Mouse (Mus musculus) limb, embryonic 13.5 days (tissue): ENCODE measurements around the gene Ccdc157. TPM values are rescaled to one million over a fixed set of nuclear protein-coding genes. Genes with fewer than 3 reads are reported as not detected.

ENCODE experiments used
- ATAC-seq: fragments of 200-750 bp; cut with Nextera tagmentation; 2 replicates; pipeline ENCODE4 v1.8.0; 2017; ENCODE audit warnings: low read depth, moderate number of reproducible peaks, moderate TSS enrichment; ENCODE audit not compliant: low FRiP score
- H3K27ac ChIP-seq: fragments of 300-500 bp; sonication (generic); 2 replicates; pipeline ENCODE4 v1.5.1; 2015; ENCODE audit warnings: inconsistent platforms, mild to moderate bottlenecking, moderate library complexity
- H3K27me3 ChIP-seq: fragments of 300-500 bp; sonication (generic); 2 replicates; pipeline ENCODE4 v1.6.1; 2015; ENCODE audit warnings: mild to moderate bottlenecking, inconsistent platforms
- H3K36me3 ChIP-seq: fragments of 300-500 bp; sonication (generic); 2 replicates; pipeline ENCODE4 v1.6.1; 2015; ENCODE audit warnings: inconsistent platforms, mild to moderate bottlenecking, moderate library complexity
- H3K4me1 ChIP-seq: fragments of 300-500 bp; sonication (generic); 2 replicates; pipeline ENCODE4 v1.6.1; 2015; ENCODE audit warnings: inconsistent platforms
- H3K4me2 ChIP-seq: fragments of 300-500 bp; sonication (generic); replicated peaks from 2 replicates; pipeline ENCODE4 v1.6.1; 2015; ENCODE audit warnings: inconsistent platforms, mild to moderate bottlenecking, moderate library complexity
- H3K4me3 ChIP-seq: fragments of 300-500 bp; sonication (generic); 2 replicates; pipeline ENCODE4 v1.5.1; 2015; ENCODE audit warnings: moderate library complexity, mild to moderate bottlenecking, inconsistent platforms
- H3K9ac ChIP-seq: fragments of 300-500 bp; sonication (generic); 2 replicates; pipeline ENCODE4 v1.6.1; 2015; ENCODE audit warnings: mild to moderate bottlenecking, inconsistent platforms
- H3K9me3 ChIP-seq: fragments of 300-500 bp; sonication (generic); 2 replicates; pipeline ENCODE4 v1.6.1; 2016; ENCODE audit warnings: inconsistent platforms
- WGBS: fragments of 180-500 bp; shearing (Covaris S2); methylation state at CpG from one replicate; pipeline ENCODE4 v1.1.7; 2015; 5-methylcytosine and 5-hydroxymethylcytosine counted together
- polyA plus RNA-seq: library from polyadenylated mRNA; unstranded; fragments of >200 nt; fragmentation: Nextera tagmentation; extraction: Ambion mirVana; gene quantifications from 2 replicates; pipeline ENCODE4 v1.2.1, GENCODE M21; 2015

Gene Ccdc157
- polyA plus RNA-seq, 1 experiment from 2014 or later: 10.3 TPM

DNA sequence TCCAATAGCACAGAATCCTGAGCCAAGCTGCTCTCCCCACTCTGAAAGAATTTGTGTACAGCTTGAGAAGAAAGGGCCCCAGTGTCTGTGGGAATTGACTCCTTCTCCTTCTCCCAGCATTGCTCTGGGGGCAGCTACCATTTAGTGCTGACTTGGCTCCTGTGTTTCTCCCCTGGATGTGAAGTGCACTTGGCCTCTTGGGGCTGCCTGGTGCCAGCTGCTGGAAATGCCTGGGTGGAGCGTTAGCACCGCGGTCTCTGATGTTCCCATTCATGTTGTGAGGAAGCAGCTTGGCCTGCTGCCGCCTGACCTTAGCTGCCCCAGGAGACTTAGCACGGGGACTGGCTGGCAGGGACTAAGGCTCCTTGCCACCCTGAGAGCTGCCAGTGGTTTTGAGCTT is 14.5 kb upstream of the Ccdc157 start:
- WGBS: 81% methylated on average over 5 of the region's 5 CpGs
- no peak overlapping the region for H3K4me3 ChIP-seq
- no peak overlapping the region for H3K9ac ChIP-seq
- no peaks in the 10 kb centered on the region for H3K4me1 ChIP-seq
- no peaks in the 10 kb centered on the region for H3K9me3 ChIP-seq
- H3K4me2 ChIP-seq: no peak overlapping the region
- ATAC-seq: no peak
- no peaks in the 10 kb centered on the region for H3K27me3 ChIP-seq
- H3K36me3 ChIP-seq: peaks cover 100% of the 10 kb centered on the region
- no peak overlapping the region for H3K27ac ChIP-seq

GRCm38 (mm10) chr11:4166467-4167090 is 6.5 kb upstream of the Ccdc157 start:
- H3K27ac ChIP-seq: no peak overlapping the region

GRCm38 (mm10) chr11:4164701-4165100 is 4.6 kb upstream of the Ccdc157 start:
- peaks cover 86% of the 10 kb centered on the region for H3K36me3 ChIP-seq
- no peaks in the 10 kb centered on the region for H3K9me3 ChIP-seq
- H3K27me3 ChIP-seq: no peaks in the 10 kb centered on the region
- no peak for ATAC-seq
- H3K4me3 ChIP-seq: no peak overlapping the region
- peaks cover 36% of the 10 kb centered on the region for H3K4me1 ChIP-seq
- 71% methylated on average over 2 of the region's 2 CpGs for WGBS
- H3K9ac ChIP-seq: peak overlapping the region; percentile 5; the same call in 1 of the 2 replicates
- H3K4me2 ChIP-seq: no peak overlapping the region
- no peak overlapping the region for H3K27ac ChIP-seq

More at GRCm38 (mm10) chr11:4166467-4167090, 6.5 kb upstream of the Ccdc157 start:
- H3K9ac ChIP-seq: no peak overlapping the region
- ATAC-seq: no peak
- H3K9me3 ChIP-seq: no peaks in the 10 kb centered on the region
- H3K27me3 ChIP-seq: no peaks in the 10 kb centered on the region
- H3K36me3 ChIP-seq: peaks cover 100% of the 10 kb centered on the region
- peaks cover 25% of the 10 kb centered on the region for H3K4me1 ChIP-seq
- no peak overlapping the region for H3K4me3 ChIP-seq
- no peak overlapping the region for H3K4me2 ChIP-seq
- 94% methylated on average over 7 of the region's 7 CpGs for WGBS

DNA sequence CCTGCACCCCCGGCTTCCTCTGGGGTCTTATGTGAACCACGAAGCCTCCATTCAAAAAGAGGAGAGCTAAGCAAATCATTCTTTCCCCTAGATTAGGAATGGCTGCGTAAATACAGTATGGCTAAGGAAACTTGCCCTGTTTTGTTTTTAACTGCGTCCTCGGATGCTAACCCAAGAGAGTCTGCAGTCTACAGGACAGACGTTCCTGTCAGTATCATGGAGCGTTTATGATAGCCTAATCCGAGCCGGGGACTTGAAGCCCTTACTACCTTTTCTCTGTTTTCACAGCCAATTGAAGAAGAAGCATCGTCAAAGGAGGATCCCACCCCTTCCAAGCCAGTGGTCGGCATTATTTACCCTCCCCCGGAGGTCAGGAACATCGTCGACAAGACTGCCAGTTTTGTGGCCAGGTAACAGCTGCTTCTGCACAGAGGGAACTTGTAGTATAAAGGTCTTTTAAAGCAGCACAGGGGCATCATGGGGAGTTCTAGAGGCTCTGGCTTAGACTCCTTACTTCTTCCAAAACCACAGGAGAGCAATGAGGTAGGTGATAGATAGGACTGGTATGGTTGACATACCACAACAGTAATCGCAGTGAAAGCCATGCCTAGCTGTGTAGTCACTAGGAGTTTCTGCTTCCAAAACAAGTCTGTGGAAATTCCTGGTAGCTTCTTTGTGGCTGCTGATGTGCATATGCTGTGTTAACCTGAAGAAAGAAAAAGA is 826 bp upstream of the Ccdc157 start:
- no peaks in the 10 kb centered on the region for H3K9me3 ChIP-seq
- H3K4me3 ChIP-seq: peak overlapping the region; percentile 75
- WGBS: 7% methylated on average over 15 of the region's 15 CpGs
- peak overlapping the region; percentile 87 for H3K4me2 ChIP-seq
- peaks cover 47% of the 10 kb centered on the region for H3K4me1 ChIP-seq
- peak overlapping the region; percentile 81 for H3K9ac ChIP-seq
- H3K27me3 ChIP-seq: no peaks in the 10 kb centered on the region
- no peak for ATAC-seq
- H3K36me3 ChIP-seq: peaks cover 48% of the 10 kb centered on the region
- H3K27ac ChIP-seq: peak overlapping the region; percentile 69; the same call in 1 of the 2 replicates

GRCm38 (mm10) chr11:4158676-4159075 is 1.4 kb downstream of the Ccdc157 start:
- Histone ChIP-seq H3K27ac (no peak overlapping the region), H3K4me3 (peak overlapping the region; percentile 75; the same call in 1 of the 2 replicates), H3K27me3 (no peaks in the 10 kb centered on the region), H3K9ac (peak overlapping the region; percentile 1; the same call in 1 of the 2 replicates), H3K4me1 (peaks cover 34% of the 10 kb centered on the region), H3K36me3 (peaks cover 32% of the 10 kb centered on the region), H3K9me3 (no peaks in the 10 kb centered on the region), H3K4me2 (peak overlapping the region; percentile 87; the same call in 1 of the 2 replicates)
- ATAC-seq: no peak
- 88% methylated on average over 3 of the region's 3 CpGs for WGBS

DNA sequence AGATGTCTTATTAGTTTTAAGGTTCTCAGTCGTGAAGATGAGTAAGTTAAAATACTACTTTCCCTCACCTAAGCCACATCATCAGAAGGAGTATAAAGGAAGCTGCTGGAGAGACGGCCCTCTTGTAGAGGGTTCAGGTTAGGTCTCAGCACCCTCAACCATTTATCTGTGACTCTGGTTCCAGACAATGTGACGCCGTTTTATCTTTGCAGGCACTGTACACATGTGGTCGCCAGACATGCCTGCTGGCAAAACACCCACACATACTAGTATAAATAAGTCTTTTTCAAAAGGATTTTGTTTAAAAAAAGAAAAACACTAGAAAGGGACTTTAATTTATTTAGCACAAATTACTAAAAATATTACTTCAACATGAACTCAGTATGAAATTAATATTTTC is 4.5 kb downstream of the Ccdc157 start:
- ATAC-seq: no peak
- 55% methylated on average over 5 of the region's 5 CpGs for whole genome bisulfite sequencing

GRCm38 (mm10) chr11:4153694-4154093 is 6.4 kb downstream of the Ccdc157 start:
- H3K27me3 ChIP-seq: no peaks in the 10 kb centered on the region
- H3K4me2 ChIP-seq: no peak overlapping the region
- H3K27ac ChIP-seq: no peak overlapping the region
- 92% methylated on average over 7 of the region's 7 CpGs for WGBS
- peaks cover under 1% of the 10 kb centered on the region for H3K4me1 ChIP-seq
- no peak overlapping the region for H3K9ac ChIP-seq
- no peaks in the 10 kb centered on the region for H3K9me3 ChIP-seq
- no peak for ATAC-seq
- peaks cover 22% of the 10 kb centered on the region for H3K36me3 ChIP-seq
- H3K4me3 ChIP-seq: no peak overlapping the region

More for the DNA sequence above, 4.5 kb downstream of the Ccdc157 start:
- no peaks in the 10 kb centered on the region for H3K9me3 ChIP-seq
- no peaks in the 10 kb centered on the region for H3K27me3 ChIP-seq
- H3K4me1 ChIP-seq: peaks cover 14% of the 10 kb centered on the region
- H3K27ac ChIP-seq: no peak overlapping the region
- H3K4me2 ChIP-seq: no peak overlapping the region
- H3K4me3 ChIP-seq: no peak overlapping the region
- peaks cover 12% of the 10 kb centered on the region for H3K36me3 ChIP-seq
- H3K9ac ChIP-seq: no peak overlapping the region

DNA sequence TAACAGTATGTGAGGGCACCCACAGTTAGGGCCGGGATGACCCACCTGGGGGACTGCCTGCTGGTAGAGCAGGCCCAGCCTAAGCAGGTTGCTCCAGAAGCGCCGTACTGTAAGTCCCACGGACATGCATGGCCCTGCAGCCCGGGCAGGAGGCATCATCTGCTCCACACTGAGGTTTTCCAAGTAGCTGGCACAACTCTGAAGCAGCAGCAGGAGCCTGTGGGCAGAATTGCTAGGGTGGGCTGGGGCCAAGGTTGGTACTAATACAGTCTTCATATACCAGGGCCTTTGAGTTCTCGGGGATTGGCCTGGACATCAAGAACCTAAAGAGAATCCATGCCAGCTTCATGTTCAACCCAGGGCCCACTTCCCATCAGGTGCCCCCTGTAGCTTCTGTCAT is 10.2 kb downstream of the Ccdc157 start:
- no peaks in the 10 kb centered on the region for H3K9me3 ChIP-seq
- H3K27me3 ChIP-seq: no peaks in the 10 kb centered on the region
- ATAC-seq: no peak
- no peak overlapping the region for H3K27ac ChIP-seq
- no peak overlapping the region for H3K4me3 ChIP-seq
- H3K9ac ChIP-seq: no peak overlapping the region
- H3K4me1 ChIP-seq: no peaks in the 10 kb centered on the region; the same call in 1 of the 2 replicates
- H3K36me3 ChIP-seq: peaks cover 47% of the 10 kb centered on the region
- no peak overlapping the region for H3K4me2 ChIP-seq
- WGBS: 83% methylated on average over 6 of the region's 6 CpGs

DNA sequence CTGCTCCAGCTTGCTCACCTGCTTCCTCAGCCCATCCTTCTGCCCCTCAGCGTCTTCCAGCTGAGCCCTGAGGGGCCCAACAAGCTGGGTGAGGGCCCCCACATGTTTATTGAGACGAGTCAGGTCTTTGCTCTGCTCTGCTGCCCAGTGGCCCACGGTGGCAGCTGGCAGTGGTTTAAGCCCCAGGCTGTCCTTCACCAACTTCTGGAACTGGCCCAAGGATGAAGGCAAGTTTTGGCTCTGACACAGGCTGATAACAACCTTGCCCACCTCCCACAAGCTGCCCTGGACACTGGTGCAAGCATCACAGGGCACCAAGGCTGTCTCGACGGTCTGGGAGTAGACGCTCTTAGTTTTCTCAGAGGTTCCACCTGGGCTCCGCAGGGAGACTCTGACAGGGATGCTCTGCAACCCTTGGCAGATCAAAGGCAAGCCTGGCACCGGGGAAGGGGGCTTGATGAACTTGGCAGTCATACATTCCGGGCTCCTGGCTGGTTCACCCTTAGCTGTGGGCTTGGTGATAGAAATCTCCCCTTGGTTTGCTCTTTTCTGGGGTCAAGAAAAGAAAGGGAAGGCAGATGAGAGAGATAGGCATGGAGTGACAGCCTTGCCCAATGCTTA is 11.4 kb downstream of the Ccdc157 start:
- Histone ChIP-seq H3K4me1 (no peaks in the 10 kb centered on the region; the same call in 1 of the 2 replicates), H3K9ac (0 out of 2 replicates have a peak overlapping the region, but pooled peaks have one; percentile 13), H3K36me3 (peaks cover 56% of the 10 kb centered on the region), H3K27me3 (no peaks in the 10 kb centered on the region), H3K9me3 (no peaks in the 10 kb centered on the region), H3K4me3 (no peak overlapping the region), H3K27ac (no peak overlapping the region), H3K4me2 (no peak overlapping the region)
- ATAC-seq: no peak
- 84% methylated on average over 9 of the region's 9 CpGs for WGBS

DNA sequence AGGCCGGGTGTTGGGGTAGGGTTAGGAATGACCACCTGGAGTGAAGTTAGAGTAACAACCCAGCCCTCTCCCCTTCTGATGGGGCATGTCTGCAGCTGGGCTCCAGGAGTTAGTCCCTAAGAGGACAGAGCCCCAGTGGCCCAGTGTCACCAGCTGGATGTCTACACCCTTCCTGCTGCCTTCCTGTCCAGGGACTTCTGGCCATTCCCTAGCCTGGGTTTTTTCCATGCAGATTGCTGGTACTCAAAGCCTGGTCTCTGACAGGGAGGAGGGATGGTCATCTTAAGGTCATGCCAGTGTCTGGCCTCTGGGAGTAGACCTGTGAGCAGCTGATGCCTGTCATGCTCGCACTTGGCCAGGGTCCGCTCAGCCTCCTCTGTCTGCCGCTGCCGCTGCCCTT is 12.0 kb downstream of the Ccdc157 start:
- no peaks in the 10 kb centered on the region; the same call in 1 of the 2 replicates for H3K4me1 ChIP-seq
- 86% methylated on average over 5 of the region's 5 CpGs for WGBS
- peaks cover 61% of the 10 kb centered on the region for H3K36me3 ChIP-seq
- no peak overlapping the region for H3K27ac ChIP-seq
- H3K27me3 ChIP-seq: no peaks in the 10 kb centered on the region
- H3K9ac ChIP-seq: peak overlapping the region; percentile 13; the same call in 1 of the 2 replicates
- ATAC-seq: no peak
- no peaks in the 10 kb centered on the region for H3K9me3 ChIP-seq
- H3K4me2 ChIP-seq: no peak overlapping the region
- no peak overlapping the region for H3K4me3 ChIP-seq

DNA sequence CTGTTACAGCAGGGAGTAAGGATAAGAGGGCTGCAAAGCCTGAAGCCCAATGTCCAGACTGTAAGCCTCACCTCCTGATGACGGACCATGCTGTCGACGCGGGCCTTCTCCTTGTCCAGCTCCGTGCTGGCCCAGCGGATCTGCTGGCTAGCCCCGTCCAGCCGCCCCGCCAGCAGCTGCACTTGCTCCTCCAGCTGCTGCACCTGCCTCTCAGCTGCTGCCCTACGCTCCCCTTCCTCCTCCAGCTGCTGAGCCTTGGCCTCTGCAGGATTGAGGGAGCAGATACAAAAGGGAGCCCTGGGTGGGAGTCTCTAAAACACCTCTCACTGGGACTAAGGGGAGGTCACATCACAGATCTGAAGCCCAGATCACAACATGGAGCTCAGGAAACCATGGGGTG is 13.0 kb downstream of the Ccdc157 start:
- Histone ChIP-seq H3K4me2 (no peak overlapping the region), H3K4me1 (no peaks in the 10 kb centered on the region; the same call in 1 of the 2 replicates), H3K9ac (no peak overlapping the region), H3K27ac (no peak overlapping the region), H3K36me3 (peaks cover 72% of the 10 kb centered on the region), H3K27me3 (no peaks in the 10 kb centered on the region), H3K4me3 (no peak overlapping the region), H3K9me3 (no peaks in the 10 kb centered on the region)
- ATAC-seq: no peak
- 81% methylated on average over 10 of the region's 10 CpGs for WGBS

GRCm38 (mm10) chr11:4146381-4146780 is 13.7 kb downstream of the Ccdc157 start:
- H3K4me1 ChIP-seq: no peaks in the 10 kb centered on the region; the same call in 1 of the 2 replicates
- H3K27ac ChIP-seq: no peak overlapping the region
- H3K9ac ChIP-seq: peak overlapping the region; percentile 25; the same call in 1 of the 2 replicates
- H3K36me3 ChIP-seq: peaks cover 75% of the 10 kb centered on the region
- no peak overlapping the region for H3K4me2 ChIP-seq
- H3K9me3 ChIP-seq: no peaks in the 10 kb centered on the region
- H3K27me3 ChIP-seq: no peaks in the 10 kb centered on the region
- ATAC-seq: 0 out of 2 replicates have a peak, but pooled peaks have one; percentile 28
- H3K4me3 ChIP-seq: no peak overlapping the region
- WGBS: 77% methylated on average over 6 of the region's 6 CpGs
